Mouse (Mus musculus): ENCODE measurements around the gene Serpina11. TPM values are rescaled to one million over a fixed set of nuclear protein-coding genes. Genes with fewer than 3 reads are reported as not detected.

Gene Serpina11
- polyA plus RNA-seq, 1 experiment from 2014 or later: not detected

DNA sequence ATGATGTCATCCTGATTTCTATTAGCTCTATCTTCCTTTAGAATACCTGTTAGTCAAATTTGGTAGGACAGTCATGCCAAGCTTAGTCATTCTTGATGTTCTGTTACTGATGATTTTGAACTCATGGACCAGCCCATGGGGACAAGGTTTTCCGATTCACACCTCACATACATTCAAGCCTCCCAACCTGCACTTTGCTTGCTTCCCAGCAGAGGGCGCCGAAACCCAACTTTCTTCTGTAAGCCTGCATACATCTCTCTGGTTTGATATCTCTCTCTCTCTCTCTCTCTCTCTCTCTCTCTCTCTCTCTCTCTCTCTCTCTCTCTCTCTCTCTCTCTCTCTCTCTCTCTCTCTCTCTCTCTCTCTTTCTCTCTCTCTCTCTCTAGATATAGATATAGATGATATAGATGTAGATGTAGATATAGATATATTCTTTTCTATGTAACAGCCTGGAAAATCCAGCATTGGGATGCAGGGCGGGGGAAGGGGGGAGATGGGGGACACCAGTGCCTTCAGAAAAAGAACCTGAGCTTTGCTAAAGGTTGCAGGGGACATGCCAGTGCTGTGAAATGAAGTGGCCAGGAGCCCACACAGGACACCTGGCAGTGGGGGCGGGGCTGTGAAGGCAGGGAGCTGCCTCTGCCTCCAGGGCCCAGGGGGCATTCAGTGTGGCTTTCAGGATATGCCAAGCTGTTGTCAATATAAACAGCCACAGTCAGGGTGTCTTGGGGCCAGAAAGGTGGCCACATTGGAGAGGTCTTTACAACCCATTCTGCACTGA, 5.7 kb upstream of the Serpina11 start:
- Histone ChIP-seq H3K36me3 (no peaks in the 10 kb centered on the region), H3K4me3 (no peak overlapping the region), H3K4me1 (no peaks in the 10 kb centered on the region), H3K9ac (no peak overlapping the region), H3K4me2 (replicated peaks) (no peak overlapping the region), H3K27ac (no peak overlapping the region), H3K27me3 (no peaks in the 10 kb centered on the region), H3K9me3 (no peaks in the 10 kb centered on the region)
- 37% methylated on average over 5 of the region's 5 CpGs for WGBS
- no peak for ATAC-seq (ENCODE audit: insufficient number of reproducible peaks, insufficient read depth, low FRiP score, low TSS enrichment)

DNA sequence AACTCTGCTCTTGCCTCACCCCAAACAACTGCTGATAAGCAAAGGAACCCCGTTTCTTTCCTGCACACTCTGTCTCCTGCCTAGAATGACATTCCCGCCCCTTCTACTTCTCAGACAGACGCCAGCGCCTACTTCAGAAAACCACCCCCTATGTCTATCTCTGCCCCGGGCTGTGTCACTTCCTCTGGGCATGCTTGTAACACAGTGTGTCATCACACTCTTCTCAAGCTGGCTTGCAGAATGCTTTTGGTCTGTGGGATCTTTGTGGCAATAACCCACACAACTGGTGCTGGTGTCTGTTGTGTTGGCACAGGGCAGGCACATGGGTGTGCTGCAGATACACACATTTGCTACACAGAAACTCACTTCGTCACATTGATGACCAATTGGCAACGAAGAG, 3.2 kb upstream of the Serpina11 start:
- H3K36me3 ChIP-seq: no peaks in the 10 kb centered on the region
- 58% methylated on average over 7 of the region's 7 CpGs for WGBS
- no peak overlapping the region for H3K4me3 ChIP-seq
- no peaks in the 10 kb centered on the region for H3K4me1 ChIP-seq
- no peaks in the 10 kb centered on the region for H3K9me3 ChIP-seq
- no peak overlapping the region for H3K4me2 ChIP-seq (replicated peaks)
- H3K9ac ChIP-seq: no peak overlapping the region
- no peak for ATAC-seq (ENCODE audit: insufficient number of reproducible peaks, insufficient read depth, low FRiP score, low TSS enrichment)
- no peaks in the 10 kb centered on the region for H3K27me3 ChIP-seq
- H3K27ac ChIP-seq: no peak overlapping the region

DNA sequence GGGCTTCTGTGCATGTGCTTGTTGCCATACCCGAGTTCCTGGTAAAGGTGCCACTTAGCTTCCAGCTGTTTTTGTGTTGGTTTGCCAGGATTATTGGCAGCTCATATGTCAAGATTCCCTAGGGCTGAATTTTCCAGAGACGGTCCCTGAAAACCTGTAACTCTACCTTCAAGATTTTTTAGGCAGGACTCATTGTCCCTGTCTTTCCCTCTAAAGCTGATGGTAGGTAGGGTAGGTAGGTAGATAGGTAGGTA, 316 bp downstream of the Serpina11 start:
- H3K9ac ChIP-seq: no peak overlapping the region
- H3K27ac ChIP-seq: no peak overlapping the region
- no peak overlapping the region for H3K4me3 ChIP-seq
- 40% methylated on average over 2 of the region's 2 CpGs for WGBS
- H3K4me2 ChIP-seq (replicated peaks): no peak overlapping the region
- H3K36me3 ChIP-seq: no peaks in the 10 kb centered on the region
- H3K9me3 ChIP-seq: no peaks in the 10 kb centered on the region
- ATAC-seq (ENCODE audit: insufficient number of reproducible peaks, insufficient read depth, low FRiP score, low TSS enrichment): no peak
- no peaks in the 10 kb centered on the region for H3K27me3 ChIP-seq
- H3K4me1 ChIP-seq: no peaks in the 10 kb centered on the region

DNA sequence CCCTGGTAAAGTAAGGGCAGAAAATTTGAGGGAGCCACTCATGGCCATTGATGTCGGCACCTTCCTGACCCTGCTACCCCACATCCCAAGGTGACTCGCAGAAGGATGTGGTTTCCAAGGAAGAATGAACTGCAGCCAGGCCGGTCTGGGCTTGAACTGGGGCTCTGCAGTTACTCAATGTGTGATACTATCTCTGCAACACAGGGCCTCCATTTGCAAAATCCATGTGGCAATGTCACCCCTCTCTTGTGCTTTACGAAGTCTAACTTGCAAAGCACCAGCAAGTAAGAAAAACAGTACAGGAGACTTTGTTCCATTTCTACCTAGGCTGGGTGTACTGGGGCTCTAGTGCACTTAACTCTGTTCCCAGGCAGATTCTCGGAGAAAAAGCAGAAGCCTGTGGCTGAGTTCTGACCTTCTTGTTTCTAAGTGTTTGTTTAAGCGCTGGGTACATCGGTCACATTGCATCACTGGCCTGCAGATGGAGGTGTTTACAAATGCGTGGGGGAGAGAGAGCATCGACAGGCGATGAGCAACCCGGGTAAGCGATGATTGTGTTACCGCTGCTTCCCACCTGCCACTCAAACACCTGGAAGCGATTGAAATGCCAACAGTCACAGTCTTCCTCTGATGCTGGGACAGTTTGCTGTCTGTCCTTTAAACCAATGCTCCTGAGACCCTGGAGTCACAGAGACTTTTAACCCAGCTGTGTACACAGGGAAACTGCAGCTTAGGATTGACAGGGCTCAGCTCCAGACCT, 823 bp downstream of the Serpina11 start:
- no peak overlapping the region for H3K4me2 ChIP-seq (replicated peaks)
- no peaks in the 10 kb centered on the region for H3K36me3 ChIP-seq
- no peak for ATAC-seq (ENCODE audit: insufficient number of reproducible peaks, insufficient read depth, low FRiP score, low TSS enrichment)
- no peaks in the 10 kb centered on the region for H3K4me1 ChIP-seq
- H3K9me3 ChIP-seq: no peaks in the 10 kb centered on the region
- H3K27ac ChIP-seq: no peak overlapping the region
- WGBS: 48% methylated on average over 14 of the region's 14 CpGs
- H3K9ac ChIP-seq: no peak overlapping the region
- H3K27me3 ChIP-seq: no peaks in the 10 kb centered on the region
- no peak overlapping the region for H3K4me3 ChIP-seq

DNA sequence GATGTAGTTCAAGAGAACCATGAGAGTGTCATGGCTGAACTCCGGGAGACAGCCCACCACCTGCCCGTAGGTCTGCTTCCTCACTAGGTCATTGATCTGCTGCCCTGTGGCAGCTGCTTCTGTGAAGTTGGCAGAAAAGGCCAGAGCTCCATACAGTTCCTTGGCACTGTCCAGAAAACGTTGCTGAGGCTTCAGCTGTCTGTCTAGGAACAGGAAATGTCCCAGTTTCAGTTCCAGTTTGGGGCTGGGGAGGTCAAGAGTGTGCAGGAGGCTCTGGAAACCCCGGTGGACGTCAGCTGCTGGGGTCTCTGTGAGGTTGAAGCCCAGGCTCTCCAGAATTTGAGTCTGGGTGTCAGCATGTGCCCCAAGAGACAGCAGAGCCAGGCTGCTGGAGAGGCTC, 3.9 kb downstream of the Serpina11 start:
- H3K4me2 ChIP-seq (replicated peaks): no peak overlapping the region
- H3K27ac ChIP-seq: no peak overlapping the region
- no peak overlapping the region for H3K9ac ChIP-seq
- H3K4me3 ChIP-seq: no peak overlapping the region
- H3K27me3 ChIP-seq: no peaks in the 10 kb centered on the region
- no peaks in the 10 kb centered on the region for H3K9me3 ChIP-seq
- WGBS: 71% methylated on average over 5 of the region's 5 CpGs
- H3K36me3 ChIP-seq: no peaks in the 10 kb centered on the region
- no peak for ATAC-seq (ENCODE audit: insufficient number of reproducible peaks, insufficient read depth, low FRiP score, low TSS enrichment)
- H3K4me1 ChIP-seq: no peaks in the 10 kb centered on the region

DNA sequence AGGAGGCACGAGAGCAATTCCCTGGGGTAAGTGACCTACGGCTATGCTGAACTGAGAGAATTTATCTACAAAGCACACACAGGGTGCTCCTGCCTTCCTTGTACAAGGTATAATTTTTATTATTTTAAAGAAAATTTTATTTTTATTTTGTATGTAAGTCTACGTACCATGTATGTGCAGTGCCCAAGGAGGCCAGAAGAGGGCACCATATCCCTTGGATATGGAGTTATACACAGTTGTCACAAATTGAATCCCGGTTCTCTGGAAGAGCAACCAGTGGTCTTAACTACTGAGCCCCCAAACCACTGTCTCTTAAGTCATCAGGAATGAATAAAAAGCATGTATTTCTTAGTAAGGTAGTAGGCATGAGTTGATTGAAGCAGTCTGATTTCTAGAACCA, 4.8 kb downstream of the Serpina11 start:
- H3K9ac ChIP-seq: no peak overlapping the region
- no peak overlapping the region for H3K27ac ChIP-seq
- H3K4me2 ChIP-seq (replicated peaks): no peak overlapping the region
- no peaks in the 10 kb centered on the region for H3K36me3 ChIP-seq
- no peak overlapping the region for H3K4me3 ChIP-seq
- no peaks in the 10 kb centered on the region for H3K4me1 ChIP-seq
- WGBS: 63% methylated on average over 4 of the region's 4 CpGs
- H3K9me3 ChIP-seq: no peaks in the 10 kb centered on the region
- no peaks in the 10 kb centered on the region for H3K27me3 ChIP-seq
- ATAC-seq (ENCODE audit: insufficient number of reproducible peaks, insufficient read depth, low FRiP score, low TSS enrichment): no peak

DNA sequence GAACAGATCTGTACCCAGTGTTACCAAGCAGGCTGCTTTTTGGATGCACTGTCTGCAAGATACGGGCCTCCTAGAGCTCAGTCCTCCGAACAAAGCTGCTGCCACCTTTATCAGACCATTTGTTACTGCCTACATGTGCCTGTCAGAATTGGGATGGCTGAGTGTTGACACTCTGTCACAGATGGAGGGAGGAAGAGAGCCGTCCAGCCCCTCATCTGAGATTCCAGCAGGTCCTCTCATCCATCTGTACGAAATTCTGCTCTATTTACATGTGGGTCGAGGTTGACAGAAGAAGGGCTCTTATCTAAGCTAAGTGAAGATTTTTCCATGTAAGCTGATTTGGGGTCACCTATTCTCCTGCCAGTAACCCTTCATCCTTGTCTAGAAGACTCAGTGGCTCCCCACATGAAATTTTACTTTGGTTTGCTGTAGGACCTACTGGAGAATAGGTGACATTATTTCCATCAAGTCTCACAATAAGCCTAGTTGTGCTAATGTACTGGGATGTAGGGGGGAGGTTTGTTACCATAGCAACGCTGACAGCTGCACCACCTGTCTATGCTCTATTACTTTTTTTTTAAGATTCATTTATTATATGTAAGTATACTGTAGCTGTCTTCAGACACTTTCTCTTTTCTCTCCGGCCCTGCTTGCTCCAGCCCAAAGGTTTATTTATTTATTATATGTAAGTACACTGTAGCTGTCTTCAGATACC, 8.0 kb downstream of the Serpina11 start:
- Histone ChIP-seq H3K27ac (no peak overlapping the region), H3K4me1 (no peaks in the 10 kb centered on the region), H3K4me3 (no peak overlapping the region), H3K4me2 (replicated peaks) (no peak overlapping the region), H3K9me3 (no peaks in the 10 kb centered on the region), H3K9ac (no peak overlapping the region), H3K36me3 (no peaks in the 10 kb centered on the region), H3K27me3 (no peaks in the 10 kb centered on the region)
- ATAC-seq (ENCODE audit: insufficient number of reproducible peaks, insufficient read depth, low FRiP score, low TSS enrichment): no peak
- 84% methylated on average over 7 of the region's 7 CpGs for WGBS

DNA sequence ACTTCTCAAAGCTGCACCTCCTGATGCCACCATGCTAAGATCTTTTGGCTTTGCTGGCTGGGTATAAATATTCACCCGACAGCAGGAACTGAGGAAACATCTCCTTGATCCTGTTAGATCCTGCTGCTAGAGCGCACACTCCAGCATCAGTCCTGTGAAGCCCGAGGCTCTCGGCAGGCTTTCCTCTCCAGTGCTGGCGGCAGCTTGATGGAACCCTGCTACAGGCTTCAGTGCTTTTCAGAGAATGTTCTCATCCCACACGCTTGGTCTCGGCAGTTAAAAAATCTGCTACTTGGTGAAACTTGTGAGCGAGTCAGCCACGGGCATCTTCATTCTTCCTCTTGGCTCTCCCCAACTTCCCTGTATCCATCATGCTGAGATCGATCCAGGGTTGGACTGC, 11.5 kb downstream of the Serpina11 start:
- no peaks in the 10 kb centered on the region for H3K9me3 ChIP-seq
- WGBS: 85% methylated on average over 10 of the region's 10 CpGs
- no peak overlapping the region for H3K4me3 ChIP-seq
- H3K4me1 ChIP-seq: no peaks in the 10 kb centered on the region
- no peaks in the 10 kb centered on the region for H3K27me3 ChIP-seq
- no peaks in the 10 kb centered on the region for H3K36me3 ChIP-seq
- no peak overlapping the region for H3K27ac ChIP-seq
- H3K9ac ChIP-seq: no peak overlapping the region
- no peak for ATAC-seq (ENCODE audit: insufficient number of reproducible peaks, insufficient read depth, low FRiP score, low TSS enrichment)
- no peak overlapping the region for H3K4me2 ChIP-seq (replicated peaks)

DNA sequence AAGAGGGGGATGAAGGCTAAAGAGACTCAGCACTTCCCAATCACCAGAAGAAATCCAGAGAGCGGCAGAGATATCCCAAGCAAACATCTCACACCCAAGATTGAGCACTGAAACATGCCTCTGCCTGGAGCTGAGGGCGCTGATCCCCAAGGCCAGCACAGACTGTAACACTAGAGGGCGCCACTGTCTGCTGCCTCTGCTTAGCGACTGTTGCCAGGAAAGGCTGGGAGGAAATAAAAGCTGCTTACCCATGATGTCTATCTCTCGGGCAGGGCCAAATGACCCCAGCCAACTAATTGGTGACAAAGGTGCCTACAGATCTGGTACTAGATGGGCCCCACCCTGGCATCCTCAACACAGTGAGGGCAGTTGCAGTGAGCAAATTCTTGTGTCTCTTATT, 11.9 kb downstream of the Serpina11 start:
- H3K4me1 ChIP-seq: no peaks in the 10 kb centered on the region
- H3K4me2 ChIP-seq (replicated peaks): no peak overlapping the region
- no peak overlapping the region for H3K4me3 ChIP-seq
- H3K9ac ChIP-seq: no peak overlapping the region
- ATAC-seq (ENCODE audit: insufficient number of reproducible peaks, insufficient read depth, low FRiP score, low TSS enrichment): no peak
- no peaks in the 10 kb centered on the region for H3K27me3 ChIP-seq
- 37% methylated on average over 5 of the region's 5 CpGs for WGBS
- no peaks in the 10 kb centered on the region for H3K36me3 ChIP-seq
- H3K9me3 ChIP-seq: no peaks in the 10 kb centered on the region
- no peak overlapping the region for H3K27ac ChIP-seq

DNA sequence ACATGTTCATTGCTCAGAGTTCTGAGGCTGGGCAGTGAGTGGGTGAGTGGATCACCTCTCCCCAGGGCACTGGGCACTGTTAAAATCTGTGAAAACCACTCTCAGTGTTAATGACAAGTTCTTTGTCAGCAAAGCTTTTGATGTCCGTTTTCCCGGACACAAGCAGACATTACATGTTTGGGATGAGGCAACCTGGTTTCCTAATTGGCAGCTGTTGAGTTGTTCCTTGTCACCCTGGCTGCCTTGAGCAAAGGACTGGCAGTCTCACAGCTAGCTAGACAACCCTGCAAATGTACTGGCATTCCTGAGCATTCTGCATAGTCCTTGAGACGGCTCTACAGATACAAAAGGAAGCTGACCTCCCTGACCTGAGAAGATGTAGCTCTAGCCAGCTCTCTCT, 12.7 kb downstream of the Serpina11 start:
- no peak overlapping the region for H3K9ac ChIP-seq
- H3K36me3 ChIP-seq: no peaks in the 10 kb centered on the region
- ATAC-seq (ENCODE audit: insufficient number of reproducible peaks, insufficient read depth, low FRiP score, low TSS enrichment): no peak
- no peak overlapping the region for H3K27ac ChIP-seq
- H3K9me3 ChIP-seq: no peaks in the 10 kb centered on the region
- H3K27me3 ChIP-seq: no peaks in the 10 kb centered on the region
- H3K4me2 ChIP-seq (replicated peaks): no peak overlapping the region
- no peaks in the 10 kb centered on the region for H3K4me1 ChIP-seq
- H3K4me3 ChIP-seq: no peak overlapping the region
- WGBS: 63% methylated on average over 3 of the region's 3 CpGs

DNA sequence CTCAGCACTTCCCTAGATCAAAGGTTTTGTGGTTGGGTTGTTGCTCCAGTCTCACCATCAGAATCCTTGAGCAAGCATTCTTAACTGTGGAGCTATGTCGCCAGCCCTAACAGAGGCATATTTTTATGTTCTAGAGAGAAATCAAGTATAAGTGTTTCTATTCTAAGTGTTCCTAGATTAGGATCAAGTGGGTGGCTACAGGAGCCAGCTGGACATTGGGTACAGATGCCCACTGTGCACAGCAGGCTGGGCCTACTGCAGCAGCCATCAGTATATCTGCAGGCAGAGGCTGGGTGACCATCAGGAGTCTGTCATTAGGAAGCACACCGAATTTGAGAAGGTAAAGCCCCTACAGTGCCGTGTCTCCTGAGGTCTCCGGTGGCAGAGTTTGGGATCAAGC, 18.7 kb downstream of the Serpina11 start:
- Histone ChIP-seq H3K9ac (no peak overlapping the region), H3K4me1 (no peaks in the 10 kb centered on the region), H3K27me3 (no peaks in the 10 kb centered on the region), H3K9me3 (peaks cover 8% of the 10 kb centered on the region; the same call in 1 of the 2 replicates), H3K27ac (no peak overlapping the region), H3K36me3 (no peaks in the 10 kb centered on the region), H3K4me2 (replicated peaks) (no peak overlapping the region), H3K4me3 (no peak overlapping the region)
- 96% methylated on average over 4 of the region's 4 CpGs for WGBS
- no peak for ATAC-seq (ENCODE audit: insufficient number of reproducible peaks, insufficient read depth, low FRiP score, low TSS enrichment)

DNA sequence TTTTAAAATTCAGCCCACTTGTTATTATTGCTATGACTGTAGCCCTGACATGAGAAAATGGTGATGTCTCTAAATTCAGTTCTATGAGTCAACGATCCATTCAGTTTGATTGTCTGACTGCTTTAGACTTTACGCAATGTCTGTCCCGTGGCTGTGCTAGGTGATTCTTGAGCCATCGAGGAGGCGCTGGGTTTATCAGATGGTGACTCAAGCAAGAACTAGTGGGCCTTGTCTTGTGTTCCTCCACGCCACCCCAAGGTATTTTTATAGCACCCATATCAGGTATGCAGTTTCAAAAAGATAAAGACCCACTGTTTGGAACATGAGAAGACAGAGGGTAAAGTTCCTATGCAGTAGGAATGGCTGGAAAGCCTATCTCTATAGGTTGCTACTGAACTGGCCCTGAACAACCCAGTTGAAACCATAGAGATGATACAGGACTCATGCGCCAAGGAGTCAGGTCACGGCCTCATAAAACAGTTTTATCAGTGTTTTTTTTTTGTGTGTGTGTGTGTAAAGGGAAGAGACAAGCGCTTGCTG, 20.1 kb downstream of the Serpina11 start:
- Histone ChIP-seq H3K36me3 (no peaks in the 10 kb centered on the region), H3K4me1 (no peaks in the 10 kb centered on the region), H3K4me3 (no peak overlapping the region), H3K9ac (no peak overlapping the region), H3K4me2 (replicated peaks) (no peak overlapping the region), H3K27ac (no peak overlapping the region), H3K27me3 (no peaks in the 10 kb centered on the region), H3K9me3 (peaks cover 8% of the 10 kb centered on the region; the same call in 1 of the 2 replicates)
- ATAC-seq (ENCODE audit: insufficient number of reproducible peaks, insufficient read depth, low FRiP score, low TSS enrichment): no peak
- WGBS: 92% methylated on average over 9 of the region's 9 CpGs
